Mouse (Mus musculus) neutrophil, adult 5-6 weeks (primary cell): Measurements from ENCODE around the gene Dock8. TPM values are rescaled to one million over a fixed set of nuclear protein-coding genes. Genes with fewer than 3 reads are reported as not detected.

ENCODE experiments used
- ATAC-seq: fragments of 151-379, 151-347 bp; 2 replicates; pipeline ENCODE4 v1.8.0; 2017; ENCODE audit warnings: mild to moderate bottlenecking, moderate TSS enrichment; ENCODE audit not compliant: insufficient number of reproducible peaks, poor library complexity, low FRiP score, severe bottlenecking; ENCODE audit errors: extremely low read depth
- total RNA-seq: library from RNA; stranded (forward); fragments of 200-1000 nt; gene quantifications from 2 replicates; pipeline ENCODE4 v1.2.3, GENCODE M21; 2017

The Dock8 gene
- 140 and 149 TPM in 2 replicates for total RNA-seq

GRCm38 (mm10) chr19:24999201-24999886, at the start of gene Dock8:
Gene Dock8, plus strand, starts transcription at chr19:24999534.
- ATAC-seq = peak; percentile 44

GRCm38 (mm10) chr19:24958531-24958930, 40.8 kb upstream of the Dock8 start:
- no peak for ATAC-seq

GRCm38 (mm10) chr19:24961172-24961962, 38.0 kb upstream of the Dock8 start, which contains the start of gene Cbwd1:
Gene Cbwd1, minus strand, starts transcription at chr19:24961610.
- peak; percentile 99 for ATAC-seq

GRCm38 (mm10) chr19:24966203-24966602, 33.1 kb upstream of the Dock8 start:
- ATAC-seq = no peak

- no peak for ATAC-seq
These were observed 32.4 kb upstream of the Dock8 start for GRCm38 (mm10) chr19:24966941-24967340.

- peak; percentile 88 for ATAC-seq
These were observed 28.0 kb upstream of the Dock8 start for GRCm38 (mm10) chr19:24971307-24971706.

- ATAC-seq = no peak
These were observed 26.5 kb upstream of the Dock8 start for GRCm38 (mm10) chr19:24972701-24973390.

GRCm38 (mm10) chr19:24977991-24978390, 21.3 kb upstream of the Dock8 start:
- ATAC-seq = no peak

- no peak for ATAC-seq
These were observed 20.2 kb upstream of the Dock8 start for GRCm38 (mm10) chr19:24978852-24979842.

- ATAC-seq = no peak
These were observed 18.0 kb upstream of the Dock8 start for GRCm38 (mm10) chr19:24981294-24981693.

GRCm38 (mm10) chr19:24983050-24983449, 16.3 kb upstream of the Dock8 start:
- ATAC-seq = no peak

- no peak for ATAC-seq
These were observed 15.4 kb upstream of the Dock8 start for GRCm38 (mm10) chr19:24983857-24984498.

- ATAC-seq = no peak
These were observed 14.3 kb upstream of the Dock8 start for GRCm38 (mm10) chr19:24985045-24985444.

GRCm38 (mm10) chr19:24987355-24987754, 12.0 kb upstream of the Dock8 start:
- ATAC-seq = peak; percentile 51; the same call in 1 of the 2 replicates

- no peak for ATAC-seq
These were observed 10.5 kb upstream of the Dock8 start for GRCm38 (mm10) chr19:24988831-24989230.

- ATAC-seq = no peak
These were observed 9.1 kb upstream of the Dock8 start for GRCm38 (mm10) chr19:24990138-24990822.

- no peak for ATAC-seq
These were observed 5.8 kb upstream of the Dock8 start for GRCm38 (mm10) chr19:24993526-24993925.
